18 mouse cellular contexts compared by ENCODE assay signal in the genomic region with DNA sequence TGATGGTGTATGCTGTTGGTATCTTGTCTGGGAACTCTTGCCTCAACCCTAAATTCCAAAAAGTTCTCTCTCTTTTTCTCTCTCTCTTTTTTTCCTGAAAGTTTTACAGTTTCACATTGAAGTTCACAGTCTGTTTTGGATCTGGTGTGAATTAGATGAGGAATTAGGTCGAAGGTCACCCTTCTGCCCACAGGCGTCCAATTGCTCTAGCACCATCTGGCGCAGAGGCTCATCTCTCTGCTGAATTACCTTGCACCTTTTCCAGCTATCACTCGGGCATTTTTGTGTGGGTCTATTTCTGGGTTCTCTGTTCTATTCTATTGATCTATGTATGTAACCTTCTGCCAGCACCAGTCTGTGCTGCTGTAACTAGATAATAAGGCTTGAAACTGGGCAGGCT.
A peak's percentile ranks its signal among the peaks of the same experiment; 100 is the strongest.
DNase-seq lines count a peak whose midpoint lies in the region; TF ChIP-seq lines count a peak whose summit lies in the region.
"Had no signal": no experiment of that assay in that cellular context is flagged by ENCODE, and none has a peak within 500 bp of the region (broad histone marks: within the 10 kb centered on the region; RNA-seq: fewer than 3 reads in every experiment).

No protein-coding gene starts in this region.

- intact Hi-C loops in heart, adult 2 months (cut with DNase I) = loop anchor here (5.0 kb wide), 1 partner anchor 212 kb away; no protein-coding TSS in a partner anchor
- intact Hi-C loops in heart, postnatal 25 days (cut with DNase I) = loop anchor here (10.0 kb wide), 1 partner anchor 170 kb away; no protein-coding TSS in a partner anchor

- peak; percentile 56 for TF ChIP-seq CTCF in heart, adult 2 months (IDR thresholded peaks at IDR 0.05)

- TF ChIP-seq EP300 in heart, adult 2 months (IDR thresholded peaks at IDR 0.05; ENCODE audit: insufficient read depth, low read depth, low read length) = no peak

- DNase-seq in embryo, embryonic 10 days (ENCODE audit: low spot score) = peak; percentile 69
- DNase-seq in embryo, embryonic 9.5 days (ENCODE audit: extremely low spot score) = no peak
- DNase-seq in heart, adult 2 months = no peak
- no peak for DNase-seq in heart, postnatal 25 days (ENCODE audit: low spot score)
- peak; percentile 3 for DNase-seq in kidney, postnatal 10 days
- no peak for DNase-seq in kidney, adult 18-20 months
- DNase-seq in 3T3-L1 (ENCODE audit: low read depth, low spot score) = peak; percentile 11
- DNase-seq: adrenal gland, postnatal 14 days; cerebellum, adult 11-12 months; cerebellum, adult 9-10 months; cerebellum, postnatal 25 days; forebrain, postnatal 0 days; gastrocnemius, postnatal 36 days; heart, adult 11 months had no signal

- peak overlapping the region; percentile 21; the same call in 1 of the 2 replicates for H3K27ac ChIP-seq in heart, adult 2 months
- H3K27ac ChIP-seq: forebrain, embryonic 13.5 days; hindbrain, embryonic 13.5 days; hindbrain, postnatal 0 days had no signal

- H3K4me3 ChIP-seq in heart, adult 2 months = no peak overlapping the region
- H3K4me3 ChIP-seq: forebrain, embryonic 13.5 days; heart, embryonic 12.5 days; hindbrain, embryonic 13.5 days had no signal

- no peaks in the 10 kb centered on the region for H3K27me3 ChIP-seq in heart, adult 2 months (ENCODE audit: control insufficient read depth, insufficient read depth, low read length)
- H3K27me3 ChIP-seq: forebrain, embryonic 13.5 days; heart, embryonic 12.5 days; hindbrain, embryonic 13.5 days had no signal

- H3K9ac ChIP-seq in heart, adult 2 months (ENCODE audit: low read depth, low read length) = no peak overlapping the region
- H3K9ac ChIP-seq: forebrain, embryonic 13.5 days; forebrain, postnatal 0 days; heart, embryonic 12.5 days; hindbrain, embryonic 13.5 days had no signal

- no peak for TF ChIP-seq POLR2A in heart, adult 2 months (IDR thresholded peaks at IDR 0.05; ENCODE audit: insufficient read depth, low read depth, low read length)

- peaks cover 19% of the 10 kb centered on the region for H3K4me1 ChIP-seq in heart, adult 2 months (ENCODE audit: control insufficient read depth, insufficient read depth, low read length)
- H3K4me1 ChIP-seq: forebrain, embryonic 13.5 days; hindbrain, embryonic 13.5 days had no signal

- H3K36me3 ChIP-seq in heart, adult 2 months (ENCODE audit: control insufficient read depth, insufficient read depth, low read length) = peaks cover 3% of the 10 kb centered on the region
- H3K36me3 ChIP-seq: heart, embryonic 12.5 days; hindbrain, embryonic 13.5 days had no signal

- 76% methylated on average over 4 of the region's 4 CpGs for WGBS in heart, adult 2 months

- no peaks in the 10 kb centered on the region for H3K79me2 ChIP-seq in heart, adult 2 months (replicated peaks; ENCODE audit: control insufficient read depth, insufficient read depth, low read length)

Comparison
In these comparisons a context has a peak if more than half of its experiments do, and no peak if none do; other contexts are left out.
1. DNase-seq: peak in embryo, embryonic 10 days (single experiment), kidney, postnatal 10 days (single experiment) and 3T3-L1 (single experiment); none in embryo, embryonic 9.5 days (single experiment), heart, adult 2 months (0 of 2), heart, postnatal 25 days (single experiment) and kidney, adult 18-20 months (single experiment).